Mouse (Mus musculus) kidney, postnatal 4 days (tissue): ENCODE results near the gene Nip7.
"Not testable (repeated sequence)": the region's sequence is repeated elsewhere in the genome, so short reads cannot be mapped to it uniquely, and the experiment has no call there.

ENCODE experiments used
- DNase-seq, 2 experiments: peaks; one replicate each; pipeline ENCODE4 v3.0.0; 2021; ENCODE audit warnings: mixed read lengths in 2 of 2

The Nip7 gene

GRCm38 (mm10) chr8:107056076-107056972 is at the start of gene Nip7, which contains the start of gene Cog8:
Nip7 (plus strand) TSS chr8:107056877.
Cog8 (minus strand) TSS chr8:107056689.
- DNase-seq = peak; percentile 94 to 97

- DNase-seq = no peak
These were observed 48.9 kb upstream of the Nip7 start for GRCm38 (mm10) chr8:107007795-107008194.

GRCm38 (mm10) chr8:107012666-107013065 is 44.0 kb upstream of the Nip7 start:
- DNase-seq = no peak

GRCm38 (mm10) chr8:107014915-107015314 is 41.8 kb upstream of the Nip7 start:
- DNase-seq = no peak

- DNase-seq = no peak
These were observed 33.2 kb upstream of the Nip7 start for GRCm38 (mm10) chr8:107023479-107023878.

GRCm38 (mm10) chr8:107029310-107029709 is 27.4 kb upstream of the Nip7 start:
- DNase-seq = no peak

- no peak for DNase-seq
These were observed 26.6 kb upstream of the Nip7 start for GRCm38 (mm10) chr8:107030058-107030457.

- DNase-seq = peak; percentile 98 to 99
These were observed 25.8 kb upstream of the Nip7 start, which contains the start of gene Vps4a for GRCm38 (mm10) chr8:107030650-107031576. Vps4a (plus strand) TSS chr8:107031222.

GRCm38 (mm10) chr8:107031577-107032090 is 25.0 kb upstream of the Nip7 start:
- DNase-seq = no peak

GRCm38 (mm10) chr8:107033609-107034008 is 23.1 kb upstream of the Nip7 start:
- not testable (repeated sequence) for DNase-seq

GRCm38 (mm10) chr8:107035641-107036040 is 21.0 kb upstream of the Nip7 start:
- DNase-seq = no peak

- no peak for DNase-seq
These were observed 20.1 kb upstream of the Nip7 start for GRCm38 (mm10) chr8:107036626-107037025.

- no peak for DNase-seq
These were observed 16.0 kb upstream of the Nip7 start for GRCm38 (mm10) chr8:107040632-107041031.

GRCm38 (mm10) chr8:107045478-107045877 is 11.2 kb upstream of the Nip7 start:
- no peak for DNase-seq

GRCm38 (mm10) chr8:107046976-107047375 is 9.7 kb upstream of the Nip7 start:
- no peak for DNase-seq

GRCm38 (mm10) chr8:107048061-107048941 is 8.4 kb upstream of the Nip7 start, which contains the start of gene Pdf:
Pdf (minus strand) TSS chr8:107048614.
- peak; percentile 87 to 92 for DNase-seq

- DNase-seq = no peak
These were observed 7.2 kb upstream of the Nip7 start for GRCm38 (mm10) chr8:107049480-107049879.

GRCm38 (mm10) chr8:107052046-107052445 is 4.6 kb upstream of the Nip7 start:
- DNase-seq = no peak

GRCm38 (mm10) chr8:107056973-107057369 is 294 bp downstream of the Nip7 start:
- DNase-seq = no peak

GRCm38 (mm10) chr8:107062613-107063012 is 5.9 kb downstream of the Nip7 start:
- no peak for DNase-seq
